Mouse (Mus musculus) intestine, embryonic 14.5 days (tissue): ENCODE data around the gene Cbfa2t3. TPM values are rescaled to one million over a fixed set of nuclear protein-coding genes. Genes with fewer than 3 reads are reported as not detected.

ENCODE experiments used
- ATAC-seq: fragments of 200-750 bp; cut with Nextera tagmentation; replicated peaks from 2 replicates; pipeline ENCODE4 v1.8.0; 2017; ENCODE audit warnings: low read depth, moderate number of reproducible peaks, moderate TSS enrichment, moderate library complexity; ENCODE audit not compliant: low FRiP score, low TSS enrichment
- DNase-seq: peaks from one replicate; pipeline ENCODE4 v3.0.0-alpha.2; 2018; ENCODE audit warnings: low spot score
- H3K27ac ChIP-seq: fragments of 300-500 bp; sonication (generic); 2 replicates; pipeline ENCODE4 v1.5.1; 2014; ENCODE audit warnings: low read depth, mild to moderate bottlenecking, control low read depth
- H3K27me3 ChIP-seq: fragments of 300-500 bp; sonication (generic); replicated peaks from 2 replicates; pipeline ENCODE4 v1.6.1; 2014; ENCODE audit warnings: low read length, control low read depth; ENCODE audit not compliant: control insufficient read depth, insufficient read depth
- H3K36me3 ChIP-seq: fragments of 300-500 bp; sonication (generic); 2 replicates; pipeline ENCODE4 v1.6.1; 2014; ENCODE audit warnings: low read length, control low read depth; ENCODE audit not compliant: control insufficient read depth, insufficient read depth
- H3K4me1 ChIP-seq: fragments of 300-500 bp; sonication (generic); replicated peaks from 2 replicates; pipeline ENCODE4 v1.6.1; 2014; ENCODE audit warnings: low read length, control low read depth, mixed read lengths; ENCODE audit not compliant: control insufficient read depth, insufficient read depth
- H3K4me2 ChIP-seq: fragments of 300-500 bp; sonication (generic); 2 replicates; pipeline ENCODE4 v1.6.1; 2014; ENCODE audit warnings: low read length
- H3K4me3 ChIP-seq: fragments of 300-500 bp; sonication (generic); 2 replicates; pipeline ENCODE4 v1.5.1; 2014; ENCODE audit warnings: low read depth, low read length, control low read depth, mixed read lengths
- H3K9ac ChIP-seq: fragments of 300-500 bp; sonication (generic); 2 replicates; pipeline ENCODE4 v1.6.1; 2014; ENCODE audit warnings: mild to moderate bottlenecking, low read length
- H3K9me3 ChIP-seq: fragments of 300-500 bp; sonication (generic); 2 replicates; pipeline ENCODE4 v1.6.1; 2016; ENCODE audit warnings: low read length, control low read depth; ENCODE audit not compliant: control insufficient read depth
- WGBS: fragments of 180-500 bp; shearing (Covaris S2); extraction: QIAGEN DNeasy Blood & Tissue Kit; methylation state at CpG from one replicate; pipeline ENCODE4 v1.1.7; 2014; 5-methylcytosine and 5-hydroxymethylcytosine counted together
- polyA plus RNA-seq: library from polyadenylated mRNA; unstranded; fragments of >200 nt; fragmentation: Nextera tagmentation; extraction: Ambion mirVana; gene quantifications from 2 replicates; pipeline ENCODE4 v1.2.1, GENCODE M21; 2014

Cbfa2t3 gene
- polyA plus RNA-seq, 1 experiment from 2014 or later, result 4.0 TPM

DNA sequence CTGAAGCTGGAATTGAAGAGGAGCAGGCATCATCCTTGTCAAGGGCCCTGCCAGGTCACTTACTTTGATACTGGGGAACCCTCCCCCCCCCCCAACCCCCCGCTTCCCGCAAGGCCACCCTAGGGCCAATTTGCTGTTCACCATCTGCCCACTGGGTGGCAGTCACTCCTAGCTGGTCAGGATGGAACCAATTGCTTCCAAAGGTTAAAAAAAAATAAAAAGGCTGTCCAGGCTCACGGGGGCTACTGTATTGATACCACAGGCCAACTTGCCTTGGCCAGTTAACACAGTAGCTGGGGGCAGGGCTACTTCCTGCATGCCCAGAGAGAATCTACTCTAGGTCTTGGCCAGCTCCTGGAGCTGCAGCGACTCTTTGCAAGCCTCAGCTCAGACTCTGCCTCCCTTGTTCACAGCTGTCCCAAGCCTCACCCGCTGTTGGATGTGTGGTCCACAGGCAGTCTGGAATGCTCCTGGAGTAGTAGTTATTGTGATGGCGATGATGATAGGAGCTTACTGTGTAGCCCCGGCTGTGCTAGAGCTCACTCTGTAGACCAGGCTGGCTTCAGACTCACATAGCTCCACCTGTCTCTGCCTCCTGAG is 80.9 kb downstream of the Cbfa2t3 start:
- H3K9me3 ChIP-seq, result no peaks in the 10 kb centered on the region

GRCm38 (mm10) chr8:122616181-122616905 is 82.6 kb downstream of the Cbfa2t3 start:
- ATAC-seq, result no peak
- Histone ChIP-seq H3K36me3 (peaks cover 9% of the 10 kb centered on the region; the same call in 1 of the 2 replicates), H3K4me2 (no peak overlapping the region), H3K27ac (no peak overlapping the region), H3K4me1 (peaks cover 14% of the 10 kb centered on the region; the same call in 1 of the 2 replicates), H3K4me3 (no peak overlapping the region), H3K9me3 (no peaks in the 10 kb centered on the region), H3K9ac (no peak overlapping the region), H3K27me3 (no peaks in the 10 kb centered on the region)
- WGBS, result 60% methylated on average over 9 of the region's 9 CpGs
- DNase-seq, result no peak

More for the DNA sequence above, 80.9 kb downstream of the Cbfa2t3 start:
- no peak overlapping the region for H3K9ac ChIP-seq
- peaks cover 9% of the 10 kb centered on the region; the same call in 1 of the 2 replicates for H3K36me3 ChIP-seq
- ATAC-seq (peak; percentile 6; the same call in 1 of the 2 replicates), DNase-seq (peak; percentile 96)
- 28% methylated on average over 5 of the region's 7 CpGs for WGBS
- no peak overlapping the region for H3K27ac ChIP-seq
- H3K27me3 ChIP-seq, result no peaks in the 10 kb centered on the region
- peaks cover 4% of the 10 kb centered on the region; the same call in 1 of the 2 replicates for H3K4me1 ChIP-seq
- H3K4me3 ChIP-seq, result no peak overlapping the region
- no peak overlapping the region for H3K4me2 ChIP-seq

GRCm38 (mm10) chr8:122611295-122612133 is 87.4 kb downstream of the Cbfa2t3 start, which contains the start of the genes Galns and Trappc2l:
TSS of gene Galns (minus strand) at chr8:122611463.
TSS of gene Trappc2l (plus strand) at chr8:122611640.
- WGBS, result under 1% methylated on average over 57 of the region's 57 CpGs
- Histone ChIP-seq H3K4me1 (peaks cover 10% of the 10 kb centered on the region; the same call in 1 of the 2 replicates), H3K27ac (peak within 1 kb of the TSS; percentile 71), H3K9ac (peak within 1 kb of the TSS; percentile 62), H3K4me3 (peak within 1 kb of the TSS; percentile 70), H3K4me2 (peak within 1 kb of the TSS; percentile 93), H3K9me3 (no peaks in the 10 kb centered on the region), H3K27me3 (no peaks in the 10 kb centered on the region), H3K36me3 (peaks cover 9% of the 10 kb centered on the region; the same call in 1 of the 2 replicates)
- peak; percentile 99 for DNase-seq
- ATAC-seq, result peak; percentile 96

GRCm38 (mm10) chr8:122610612-122611277 is 88.2 kb downstream of the Cbfa2t3 start:
- peak overlapping the region; percentile 57; the same call in 1 of the 2 replicates for H3K27ac ChIP-seq
- no peak for DNase-seq
- H3K9ac ChIP-seq, result peak overlapping the region; percentile 59
- peak overlapping the region; percentile 70 for H3K4me3 ChIP-seq
- WGBS, result 6% methylated on average over 20 of the region's 20 CpGs
- H3K36me3 ChIP-seq, result peaks cover 9% of the 10 kb centered on the region; the same call in 1 of the 2 replicates
- H3K9me3 ChIP-seq, result no peaks in the 10 kb centered on the region
- peaks cover 10% of the 10 kb centered on the region; the same call in 1 of the 2 replicates for H3K4me1 ChIP-seq
- no peak; the same call in 1 of the 2 replicates for ATAC-seq
- no peaks in the 10 kb centered on the region for H3K27me3 ChIP-seq
- peak overlapping the region; percentile 93 for H3K4me2 ChIP-seq

GRCm38 (mm10) chr8:122610209-122610608 is 88.7 kb downstream of the Cbfa2t3 start:
- peaks cover 4% of the 10 kb centered on the region; the same call in 1 of the 2 replicates for H3K36me3 ChIP-seq
- H3K4me3 ChIP-seq, result no peak overlapping the region
- H3K27ac ChIP-seq, result no peak overlapping the region
- H3K4me2 ChIP-seq, result peak overlapping the region; percentile 93
- WGBS, result 64% methylated on average over 4 of the region's 4 CpGs
- no peaks in the 10 kb centered on the region for H3K9me3 ChIP-seq
- H3K4me1 ChIP-seq, result peaks cover 10% of the 10 kb centered on the region; the same call in 1 of the 2 replicates
- H3K27me3 ChIP-seq, result no peaks in the 10 kb centered on the region
- no peak for ATAC-seq
- no peak for DNase-seq
- no peak overlapping the region for H3K9ac ChIP-seq

GRCm38 (mm10) chr8:122606810-122607209 is 92.1 kb downstream of the Cbfa2t3 start:
- ATAC-seq (no peak), DNase-seq (no peak)
- 88% methylated on average over 11 of the region's 12 CpGs for WGBS
- H3K4me3 ChIP-seq, result no peak overlapping the region
- H3K9ac ChIP-seq, result no peak overlapping the region
- H3K36me3 ChIP-seq, result no peaks in the 10 kb centered on the region
- H3K4me2 ChIP-seq, result no peak overlapping the region
- no peaks in the 10 kb centered on the region for H3K9me3 ChIP-seq
- no peaks in the 10 kb centered on the region for H3K27me3 ChIP-seq
- H3K27ac ChIP-seq, result no peak overlapping the region
- H3K4me1 ChIP-seq, result no peaks in the 10 kb centered on the region; the same call in 1 of the 2 replicates

DNA sequence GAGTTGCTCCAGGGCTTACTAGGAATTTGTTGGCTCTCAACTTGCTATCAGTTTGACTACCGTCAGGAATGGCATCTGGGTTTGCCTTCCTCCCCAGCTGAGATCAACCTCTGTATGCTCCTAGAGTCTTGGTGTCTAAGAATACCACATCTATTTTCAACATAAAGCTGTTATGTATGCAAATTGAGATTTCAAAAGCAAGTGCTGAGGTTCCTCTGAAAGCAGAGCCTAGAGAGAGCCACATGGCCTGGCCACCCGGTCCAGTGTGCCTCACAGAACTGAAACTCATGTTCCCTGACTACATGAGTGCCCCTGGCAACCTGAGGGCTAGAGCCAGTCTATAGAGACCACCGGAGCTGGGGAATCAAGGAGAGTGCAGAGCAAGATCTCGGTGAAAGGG is 93.5 kb downstream of the Cbfa2t3 start:
- Histone ChIP-seq H3K4me3 (no peak overlapping the region), H3K36me3 (no peaks in the 10 kb centered on the region), H3K9ac (no peak overlapping the region), H3K27ac (no peak overlapping the region), H3K4me1 (no peaks in the 10 kb centered on the region; the same call in 1 of the 2 replicates), H3K27me3 (no peaks in the 10 kb centered on the region), H3K9me3 (no peaks in the 10 kb centered on the region), H3K4me2 (no peak overlapping the region)
- DNase-seq (no peak), ATAC-seq (no peak)
- 73% methylated on average over 4 of the region's 4 CpGs for WGBS

- Histone ChIP-seq H3K36me3 (no peaks in the 10 kb centered on the region), H3K4me3 (no peak overlapping the region)
- 42% methylated on average over 1 of the region's 1 CpGs for WGBS
Observed at GRCm38 (mm10) chr8:122604640-122605039, 94.3 kb downstream of the Cbfa2t3 start.

More at GRCm38 (mm10) chr8:122604640-122605039, 94.3 kb downstream of the Cbfa2t3 start:
- DNase-seq (no peak), ATAC-seq (no peak)
- Histone ChIP-seq H3K27ac (no peak overlapping the region), H3K9ac (no peak overlapping the region), H3K4me2 (no peak overlapping the region), H3K4me1 (no peaks in the 10 kb centered on the region), H3K9me3 (no peaks in the 10 kb centered on the region), H3K27me3 (no peaks in the 10 kb centered on the region)
